Mouse (Mus musculus): ENCODE data around the gene Prpf19. TPM values are rescaled to one million over a fixed set of nuclear protein-coding genes. Genes with fewer than 3 reads are reported as not detected.

The Prpf19 gene
- total and polyA plus RNA-seq, 2 experiments, result 95.5 to 184 TPM

DNA sequence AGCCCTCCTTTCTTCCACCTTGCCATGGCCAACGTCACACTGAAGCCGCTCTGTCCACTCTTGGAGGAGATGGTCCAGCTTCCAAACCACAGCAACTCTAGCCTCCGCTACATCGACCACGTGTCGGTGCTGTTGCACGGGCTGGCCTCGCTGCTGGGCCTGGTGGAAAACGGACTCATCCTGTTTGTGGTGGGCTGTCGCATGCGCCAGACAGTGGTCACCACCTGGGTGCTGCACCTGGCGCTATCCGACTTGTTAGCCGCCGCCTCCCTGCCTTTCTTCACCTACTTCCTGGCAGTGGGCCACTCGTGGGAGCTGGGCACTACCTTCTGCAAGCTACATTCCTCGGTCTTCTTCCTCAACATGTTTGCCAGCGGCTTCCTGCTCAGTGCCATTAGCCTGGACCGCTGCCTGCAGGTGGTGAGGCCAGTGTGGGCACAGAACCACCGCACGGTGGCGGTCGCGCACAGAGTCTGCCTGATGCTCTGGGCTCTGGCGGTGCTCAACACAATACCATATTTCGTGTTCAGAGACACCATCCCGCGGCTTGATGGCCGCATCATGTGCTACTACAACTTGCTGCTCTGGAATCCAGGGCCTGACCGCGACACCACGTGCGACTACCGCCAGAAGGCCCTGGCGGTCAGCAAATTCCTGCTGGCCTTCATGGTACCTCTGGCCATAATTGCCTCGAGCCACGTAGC lies 45.2 kb downstream of the Prpf19 start:
- no peaks in the 10 kb centered on the region for H3K27me3 ChIP-seq (ENCODE audit: control insufficient read depth, insufficient read depth, low read length)
- peak; percentile 43 for DNase-seq (ENCODE audit: extremely low read depth, low read depth, low spot score)
- TF ChIP-seq POLR2A (IDR thresholded peaks at IDR 0.05; ENCODE audit: extremely low read depth, insufficient read depth, low read length) (no peak), CTCF (IDR thresholded peaks at IDR 0.05; ENCODE audit: low read depth, low read length) (peak; percentile 94)
- H3K27ac ChIP-seq (replicated peaks; ENCODE audit: insufficient read depth, low read depth, low read length), result no peak overlapping the region
- H3K36me3 ChIP-seq (ENCODE audit: control insufficient read depth, insufficient read depth, low read length), result peaks cover 5% of the 10 kb centered on the region; the same call in 1 of the 2 replicates
- no peak overlapping the region for H3K9ac ChIP-seq (ENCODE audit: low read depth, low read length)
- 25% methylated on average over 37 of the region's 37 CpGs for WGBS
- peak overlapping the region; percentile 8; the same call in 1 of the 2 replicates for H3K4me3 ChIP-seq (ENCODE audit: insufficient read depth, low read depth, low read length)
- no peaks in the 10 kb centered on the region for H3K4me1 ChIP-seq (ENCODE audit: control insufficient read depth, insufficient read depth, low read length)
- H3K79me2 ChIP-seq (ENCODE audit: control insufficient read depth, insufficient read depth, low read length), result no peaks in the 10 kb centered on the region

DNA sequence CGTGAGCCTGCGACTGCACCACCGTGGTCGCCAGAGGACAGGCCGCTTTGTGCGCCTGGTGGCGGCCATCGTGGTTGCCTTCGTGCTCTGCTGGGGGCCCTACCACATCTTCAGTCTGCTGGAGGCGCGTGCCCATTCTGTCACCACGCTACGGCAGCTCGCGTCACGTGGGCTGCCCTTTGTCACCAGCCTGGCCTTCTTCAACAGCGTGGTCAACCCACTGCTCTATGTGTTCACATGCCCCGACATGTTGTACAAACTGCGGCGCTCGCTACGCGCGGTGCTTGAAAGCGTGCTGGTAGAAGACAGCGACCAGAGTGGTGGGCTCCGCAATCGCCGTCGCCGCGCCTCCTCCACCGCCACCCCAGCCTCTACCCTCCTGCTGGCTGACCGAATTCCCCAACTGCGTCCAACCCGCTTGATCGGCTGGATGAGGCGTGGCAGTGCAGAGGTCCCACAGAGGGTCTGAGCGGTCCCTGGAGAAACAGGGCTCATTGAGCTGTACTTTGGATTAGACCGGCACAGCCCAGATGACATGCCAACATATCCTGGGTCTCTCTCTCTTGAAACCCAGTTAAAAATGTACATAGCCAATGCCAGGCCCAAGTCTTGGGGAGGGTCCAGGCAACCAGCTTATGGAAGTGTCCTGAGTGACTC lies 45.9 kb downstream of the Prpf19 start:
- Histone ChIP-seq H3K27me3 (ENCODE audit: control insufficient read depth, insufficient read depth, low read length) (no peaks in the 10 kb centered on the region), H3K4me3 (ENCODE audit: insufficient read depth, low read depth, low read length) (peak overlapping the region; percentile 8; the same call in 1 of the 2 replicates), H3K4me1 (ENCODE audit: control insufficient read depth, insufficient read depth, low read length) (no peaks in the 10 kb centered on the region), H3K79me2 (ENCODE audit: control insufficient read depth, insufficient read depth, low read length) (no peaks in the 10 kb centered on the region), H3K36me3 (ENCODE audit: control insufficient read depth, insufficient read depth, low read length) (peaks cover 5% of the 10 kb centered on the region; the same call in 1 of the 2 replicates), H3K27ac (replicated peaks; ENCODE audit: insufficient read depth, low read depth, low read length) (no peak overlapping the region), H3K9ac (ENCODE audit: low read depth, low read length) (no peak overlapping the region)
- peak; percentile 20 for DNase-seq (ENCODE audit: extremely low read depth, low read depth, low spot score)
- 21% methylated on average over 40 of the region's 40 CpGs for WGBS
- TF ChIP-seq CTCF (IDR thresholded peaks at IDR 0.05; ENCODE audit: low read depth, low read length) (no peak), POLR2A (IDR thresholded peaks at IDR 0.05; ENCODE audit: extremely low read depth, insufficient read depth, low read length) (no peak)

DNA sequence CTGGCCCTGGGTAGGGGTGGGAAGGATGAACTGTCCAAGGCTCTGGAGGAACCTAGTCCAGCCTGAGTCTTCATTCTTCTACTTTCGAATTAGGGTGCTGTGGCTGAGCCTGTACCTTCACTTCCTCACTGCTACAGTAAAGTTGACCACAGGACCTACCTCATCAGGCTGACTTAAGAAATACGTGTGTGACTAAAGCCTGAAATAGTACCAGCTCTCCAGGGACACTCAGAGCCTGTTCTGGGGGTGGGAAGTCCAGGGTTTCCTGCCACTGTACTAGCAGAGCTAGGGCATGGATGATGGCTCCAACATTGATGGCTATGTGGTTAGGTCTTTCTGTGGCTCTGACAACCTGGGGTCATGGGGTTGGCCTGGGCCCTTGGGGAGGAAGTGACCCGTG lies 48.9 kb downstream of the Prpf19 start:
- peaks cover 8% of the 10 kb centered on the region; the same call in 1 of the 2 replicates for H3K79me2 ChIP-seq (ENCODE audit: control insufficient read depth, insufficient read depth, low read length)
- TF ChIP-seq CTCF (IDR thresholded peaks at IDR 0.05; ENCODE audit: low read depth, low read length) (no peak), POLR2A (IDR thresholded peaks at IDR 0.05; ENCODE audit: extremely low read depth, insufficient read depth, low read length) (no peak)
- no peak overlapping the region for H3K27ac ChIP-seq (replicated peaks; ENCODE audit: insufficient read depth, low read depth, low read length)
- DNase-seq (ENCODE audit: extremely low read depth, low read depth, low spot score), result no peak
- H3K4me3 ChIP-seq (ENCODE audit: insufficient read depth, low read depth, low read length), result no peak overlapping the region
- no peak overlapping the region for H3K9ac ChIP-seq (ENCODE audit: low read depth, low read length)
- WGBS, result 85% methylated on average over 3 of the region's 3 CpGs
- peaks cover 9% of the 10 kb centered on the region for H3K4me1 ChIP-seq (ENCODE audit: control insufficient read depth, insufficient read depth, low read length)
- H3K36me3 ChIP-seq (ENCODE audit: control insufficient read depth, insufficient read depth, low read length), result peaks cover 5% of the 10 kb centered on the region; the same call in 1 of the 2 replicates
- H3K27me3 ChIP-seq (ENCODE audit: control insufficient read depth, insufficient read depth, low read length), result no peaks in the 10 kb centered on the region

DNA sequence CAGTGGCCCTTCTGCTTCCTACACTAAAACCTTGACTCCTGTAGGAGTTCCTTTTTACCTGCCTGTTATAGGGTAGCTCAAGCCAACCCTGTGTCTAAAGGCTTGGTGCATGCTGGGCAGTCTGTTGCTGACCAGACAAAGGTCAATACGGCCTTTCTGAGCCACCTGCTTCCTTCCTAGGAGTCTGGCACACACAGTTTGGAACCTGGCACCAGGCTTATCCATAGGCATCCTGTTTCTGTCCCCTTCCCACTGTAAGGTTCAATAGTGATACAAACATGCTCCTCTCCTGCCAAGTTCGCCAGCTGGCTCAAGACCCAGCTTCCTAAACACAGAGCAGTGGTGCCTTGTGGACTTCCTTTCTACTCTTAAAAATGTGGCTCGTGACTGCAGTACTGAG lies 51.5 kb downstream of the Prpf19 start:
- Histone ChIP-seq H3K36me3 (ENCODE audit: control insufficient read depth, insufficient read depth, low read length) (peaks cover 5% of the 10 kb centered on the region; the same call in 1 of the 2 replicates), H3K79me2 (ENCODE audit: control insufficient read depth, insufficient read depth, low read length) (peaks cover 8% of the 10 kb centered on the region; the same call in 1 of the 2 replicates), H3K27ac (replicated peaks; ENCODE audit: insufficient read depth, low read depth, low read length) (no peak overlapping the region), H3K9ac (ENCODE audit: low read depth, low read length) (peak overlapping the region; percentile 58; the same call in 1 of the 2 replicates), H3K27me3 (ENCODE audit: control insufficient read depth, insufficient read depth, low read length) (no peaks in the 10 kb centered on the region), H3K4me3 (ENCODE audit: insufficient read depth, low read depth, low read length) (no peak overlapping the region), H3K4me1 (ENCODE audit: control insufficient read depth, insufficient read depth, low read length) (peaks cover 9% of the 10 kb centered on the region)
- no peak for TF ChIP-seq POLR2A (IDR thresholded peaks at IDR 0.05; ENCODE audit: extremely low read depth, insufficient read depth, low read length)
- TF ChIP-seq CTCF (IDR thresholded peaks at IDR 0.05; ENCODE audit: low read depth, low read length), result no peak
- 49% methylated on average over 3 of the region's 3 CpGs for WGBS
- no peak for DNase-seq (ENCODE audit: extremely low read depth, low read depth, low spot score)

DNA sequence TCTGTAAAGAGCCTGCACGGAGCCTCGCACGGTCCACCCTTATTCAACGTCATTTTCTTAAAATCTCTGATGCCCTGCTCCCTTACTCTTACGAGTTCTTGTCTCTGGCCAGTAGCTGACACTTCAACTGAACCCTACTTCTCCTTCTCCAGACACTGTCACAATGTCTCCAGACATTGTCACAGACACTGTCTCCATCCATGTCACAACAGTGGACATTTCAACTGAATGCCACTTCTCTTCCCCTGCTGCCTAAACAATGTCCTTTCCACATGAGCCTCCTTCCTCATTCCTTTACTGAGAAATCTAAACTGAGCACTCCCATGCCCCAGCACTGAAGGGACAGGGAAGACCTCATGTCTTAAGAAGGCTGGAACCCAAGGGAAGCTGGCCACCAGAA lies 52.2 kb downstream of the Prpf19 start:
- H3K27me3 ChIP-seq (ENCODE audit: control insufficient read depth, insufficient read depth, low read length), result no peaks in the 10 kb centered on the region
- no peak overlapping the region for H3K27ac ChIP-seq (replicated peaks; ENCODE audit: insufficient read depth, low read depth, low read length)
- peaks cover 9% of the 10 kb centered on the region for H3K4me1 ChIP-seq (ENCODE audit: control insufficient read depth, insufficient read depth, low read length)
- 88% methylated on average over 5 of the region's 5 CpGs for WGBS
- no peak for DNase-seq (ENCODE audit: extremely low read depth, low read depth, low spot score)
- TF ChIP-seq CTCF (IDR thresholded peaks at IDR 0.05; ENCODE audit: low read depth, low read length) (no peak), POLR2A (IDR thresholded peaks at IDR 0.05; ENCODE audit: extremely low read depth, insufficient read depth, low read length) (no peak)
- H3K4me3 ChIP-seq (ENCODE audit: insufficient read depth, low read depth, low read length), result peak overlapping the region; percentile 56; the same call in 1 of the 2 replicates
- H3K79me2 ChIP-seq (ENCODE audit: control insufficient read depth, insufficient read depth, low read length), result peaks cover 8% of the 10 kb centered on the region; the same call in 1 of the 2 replicates
- H3K36me3 ChIP-seq (ENCODE audit: control insufficient read depth, insufficient read depth, low read length), result peaks cover 5% of the 10 kb centered on the region; the same call in 1 of the 2 replicates
- H3K9ac ChIP-seq (ENCODE audit: low read depth, low read length), result peak overlapping the region; percentile 42

Measured in liver, adult 2 months (tissue).